Mouse (Mus musculus) retina, embryonic 14.5 days (tissue): Measurements from ENCODE around the gene Dgcr2.
A peak's percentile ranks its signal among the peaks of the same experiment; 100 is the strongest.

Source experiments
- DNase-seq: peaks from one replicate; pipeline ENCODE4 v3.0.0-alpha.2; 2015; ENCODE audit warnings: low spot score

Dgcr2 gene

GRCm38 (mm10) chr16:17911052-17911595 is 12.8 kb upstream of the Dgcr2 start, which contains the start of gene Ess2:
Gene Ess2 (minus strand): TSS chr16:17911348.
- peak; percentile 99 for DNase-seq

DNA sequence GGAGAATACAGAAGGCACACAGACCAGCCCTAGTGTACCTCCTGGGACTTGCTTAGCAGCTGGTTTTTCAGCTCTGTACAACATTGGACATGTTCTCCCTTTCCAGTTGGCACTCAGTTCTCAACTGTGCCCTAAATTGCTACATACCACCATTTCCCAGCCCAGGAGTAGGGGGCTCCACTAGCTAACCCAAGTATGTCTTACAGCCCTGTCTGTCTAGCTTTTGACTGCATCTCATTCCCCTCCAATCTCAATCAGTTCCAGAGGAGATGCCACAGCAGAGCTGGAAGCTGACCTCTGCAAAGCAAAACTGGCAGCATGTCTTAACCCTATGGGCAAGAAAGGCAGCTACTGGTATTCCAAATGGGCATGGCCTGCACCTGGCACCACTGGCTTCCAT is 2.3 kb downstream of the Dgcr2 start:
- no peak for DNase-seq

- no peak for DNase-seq
These were observed 4.4 kb downstream of the Dgcr2 start, which contains the start of gene Tssk1 for GRCm38 (mm10) chr16:17893923-17894322. Gene Tssk1 (plus strand): TSS chr16:17894223.

DNA sequence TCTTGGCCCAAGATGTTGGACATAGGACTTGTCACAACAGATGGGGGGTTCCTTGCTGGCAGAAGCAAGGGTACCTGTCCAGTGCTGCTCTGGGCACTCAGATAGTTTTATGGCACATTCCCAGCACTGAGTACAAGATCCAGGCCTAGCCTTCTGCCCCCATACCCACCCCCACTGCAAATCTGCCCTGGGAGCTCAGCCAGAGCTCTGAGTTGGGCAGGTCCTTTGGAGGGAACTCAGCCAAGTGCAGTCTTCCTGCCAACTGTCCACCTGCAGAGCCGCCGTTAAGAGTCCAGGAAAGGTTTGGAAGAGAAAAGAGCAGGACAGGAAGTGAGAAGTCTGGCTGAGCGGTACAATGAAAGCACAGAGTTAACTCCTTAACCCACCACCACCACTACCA is 5.8 kb downstream of the Dgcr2 start:
- DNase-seq, result no peak

- peak; percentile 100 for DNase-seq
These were observed 6.8 kb downstream of the Dgcr2 start, which contains the start of gene Gm20518 for GRCm38 (mm10) chr16:17891567-17891959. Gene Gm20518 (minus strand): TSS chr16:17891671.

- peak; percentile 55 for DNase-seq
These were observed 7.3 kb downstream of the Dgcr2 start for GRCm38 (mm10) chr16:17890917-17891566.

DNA sequence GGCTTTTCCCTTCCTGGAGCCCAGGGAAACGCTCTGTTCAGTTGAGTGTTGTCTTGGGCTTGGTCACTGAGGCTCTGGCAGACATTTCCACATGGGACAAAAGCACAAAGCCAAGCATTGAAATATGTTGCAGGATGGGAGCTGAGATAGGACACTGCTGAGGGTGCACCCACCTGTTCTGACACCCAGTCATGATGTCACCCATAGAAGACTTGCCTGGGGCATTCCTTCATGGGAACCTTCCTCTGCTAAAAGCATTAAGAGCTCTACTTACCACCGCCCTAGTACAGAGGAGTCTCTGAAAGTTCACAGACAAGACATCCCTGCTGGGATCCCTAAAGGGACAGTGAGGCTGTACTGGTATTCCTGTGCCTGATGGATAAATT is 8.0 kb downstream of the Dgcr2 start:
- DNase-seq, result no peak

DNA sequence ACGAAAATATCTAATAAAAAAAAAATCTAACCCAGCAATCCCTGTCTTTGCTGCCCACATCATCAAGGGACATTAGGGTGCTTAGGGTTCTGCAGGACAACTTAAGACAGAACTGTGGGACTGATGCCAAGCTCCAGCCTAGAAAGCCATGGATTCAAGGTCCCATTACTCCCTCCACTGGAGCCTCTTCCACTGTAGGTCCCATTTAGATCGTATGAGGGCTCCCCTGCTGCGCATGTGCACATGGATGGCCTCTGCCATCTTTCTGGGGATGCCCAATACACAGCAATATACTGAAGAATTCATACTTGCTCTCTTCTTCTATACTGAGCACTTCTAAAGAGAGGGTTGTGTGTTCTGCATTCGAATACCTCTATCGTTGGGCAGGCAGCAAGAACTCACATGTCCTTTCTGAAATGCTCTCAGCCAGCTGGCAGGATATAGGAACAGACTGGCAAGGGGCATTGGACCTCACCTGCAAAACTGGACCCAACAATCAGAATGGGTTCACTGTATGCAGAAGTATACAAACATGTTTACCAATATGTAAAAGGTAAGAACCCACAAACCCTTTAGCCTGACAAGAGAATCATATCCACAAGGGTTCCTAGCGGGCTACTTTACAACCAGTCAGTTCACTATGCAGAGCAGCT is 8.5 kb downstream of the Dgcr2 start:
- DNase-seq, result no peak

DNA sequence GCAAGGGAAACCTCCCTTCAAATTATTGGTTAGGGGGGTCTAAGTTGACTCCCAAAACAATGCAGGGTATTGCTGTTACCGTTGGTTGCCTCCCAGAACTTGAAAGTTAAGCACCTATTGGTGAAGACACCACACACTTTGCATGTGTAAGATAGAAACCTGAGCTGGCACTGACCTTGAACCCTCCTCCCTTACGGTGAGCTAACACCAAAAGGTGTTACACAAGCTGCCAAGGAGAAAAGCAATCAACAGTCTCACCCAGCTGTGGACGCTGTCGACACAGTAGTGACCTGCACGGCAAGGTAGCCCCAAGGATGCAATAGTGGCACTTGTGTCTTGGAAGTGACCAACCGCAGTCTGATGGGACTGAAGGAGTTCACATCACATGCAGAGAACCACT is 14.2 kb downstream of the Dgcr2 start:
- DNase-seq, result no peak

- DNase-seq, result no peak
These were observed 16.2 kb downstream of the Dgcr2 start for GRCm38 (mm10) chr16:17882196-17882595.

- no peak for DNase-seq
These were observed 18.8 kb downstream of the Dgcr2 start for GRCm38 (mm10) chr16:17879571-17879970.

DNA sequence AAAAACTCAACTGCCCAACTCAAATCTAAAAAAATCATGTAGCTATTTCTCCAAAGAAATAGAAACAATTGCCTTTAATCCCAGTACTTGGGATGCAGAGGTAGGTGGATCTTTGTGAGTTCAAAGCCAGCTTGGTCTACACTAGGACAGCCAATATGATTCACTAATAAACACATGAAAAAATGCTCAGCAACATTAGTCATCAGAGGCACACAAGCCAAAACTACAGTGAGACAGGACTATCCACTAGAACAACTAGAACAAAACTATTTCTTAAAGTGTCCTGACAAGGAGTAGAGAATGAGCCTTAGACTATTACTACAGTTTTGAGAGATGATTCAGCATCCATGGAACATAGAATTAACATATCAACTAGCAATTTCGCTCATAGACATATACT is 22.3 kb downstream of the Dgcr2 start:
- no peak for DNase-seq

GRCm38 (mm10) chr16:17875174-17875573 is 23.2 kb downstream of the Dgcr2 start:
- no peak for DNase-seq

DNA sequence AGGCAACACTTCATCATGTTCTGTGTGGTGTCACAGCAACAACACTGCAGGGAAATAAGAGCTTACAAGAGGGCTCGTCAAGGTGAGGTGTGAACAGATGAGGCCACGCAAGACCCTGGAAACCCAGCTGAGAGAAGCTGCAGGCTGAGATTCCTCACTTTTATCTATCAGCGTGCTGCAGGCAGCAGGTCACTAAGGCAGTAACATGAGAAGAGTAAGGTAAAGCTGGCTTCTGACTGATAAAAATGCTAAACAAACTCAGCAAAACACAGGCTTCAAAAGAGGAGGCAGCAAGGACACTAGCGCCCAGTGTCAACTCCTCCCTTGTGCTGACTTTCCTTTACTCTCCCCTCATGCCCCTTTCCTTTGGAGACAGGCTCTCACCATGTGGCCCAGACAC is 25.4 kb downstream of the Dgcr2 start:
- DNase-seq, result no peak

- DNase-seq, result no peak
These were observed 27.1 kb downstream of the Dgcr2 start for GRCm38 (mm10) chr16:17871248-17871647.

GRCm38 (mm10) chr16:17865770-17866169 is 32.6 kb downstream of the Dgcr2 start:
- no peak for DNase-seq

DNA sequence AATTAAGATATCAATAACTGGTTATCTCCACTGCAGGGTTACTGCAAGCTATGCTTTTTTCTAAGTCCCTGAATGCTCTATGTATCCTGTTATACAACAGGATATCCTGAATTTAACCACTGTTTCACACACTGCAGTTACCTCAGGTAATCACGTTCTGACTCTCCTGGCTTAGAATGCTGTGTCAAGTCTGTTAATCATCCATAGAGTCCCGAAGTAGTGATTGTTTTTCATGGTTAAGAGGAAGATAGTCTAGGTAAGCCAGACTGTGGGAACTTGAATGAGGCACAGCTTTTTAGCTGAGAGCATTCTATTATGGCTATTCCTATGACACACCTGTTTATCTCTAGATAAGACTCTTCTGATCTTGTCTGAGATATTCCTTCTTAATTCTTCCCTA is 33.1 kb downstream of the Dgcr2 start:
- no peak for DNase-seq

DNA sequence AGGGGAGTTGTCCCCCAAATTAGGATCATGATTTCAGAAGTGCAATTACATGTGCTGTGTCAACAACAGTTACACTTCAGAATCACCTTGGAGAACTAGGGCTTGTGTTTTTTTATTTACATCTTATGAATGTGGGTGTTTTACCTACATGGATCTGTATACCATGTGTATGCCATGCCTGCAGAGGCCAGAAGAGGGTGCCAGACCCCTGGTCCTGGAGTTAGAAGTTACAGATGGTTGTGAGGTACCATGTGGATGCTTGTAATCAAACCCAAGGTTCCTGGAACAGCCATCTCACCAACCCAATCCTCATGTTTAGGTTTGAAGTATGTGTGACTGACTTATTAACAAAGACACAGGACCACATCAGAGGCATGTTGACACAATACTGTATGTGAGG is 39.8 kb downstream of the Dgcr2 start:
- peak; percentile 55 for DNase-seq

DNA sequence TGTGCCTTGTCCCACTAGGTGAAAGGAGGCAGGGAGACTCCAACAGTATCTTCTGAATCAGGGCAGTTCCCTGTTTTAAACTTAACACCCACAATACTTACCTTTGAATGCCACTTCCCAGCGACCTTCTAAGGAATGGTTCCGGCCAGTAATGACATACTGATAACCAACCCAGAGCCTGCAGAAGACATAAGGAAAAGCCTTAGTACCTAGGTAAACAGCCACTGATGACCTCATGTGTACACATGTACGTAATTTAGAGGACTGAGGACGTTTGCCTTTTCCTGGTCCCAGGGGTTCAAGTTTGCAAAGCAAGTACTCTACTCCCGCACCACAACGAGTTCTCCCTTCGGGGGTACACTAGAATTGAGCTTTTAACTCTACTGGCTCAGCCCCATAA is 41.2 kb downstream of the Dgcr2 start:
- no peak for DNase-seq

DNA sequence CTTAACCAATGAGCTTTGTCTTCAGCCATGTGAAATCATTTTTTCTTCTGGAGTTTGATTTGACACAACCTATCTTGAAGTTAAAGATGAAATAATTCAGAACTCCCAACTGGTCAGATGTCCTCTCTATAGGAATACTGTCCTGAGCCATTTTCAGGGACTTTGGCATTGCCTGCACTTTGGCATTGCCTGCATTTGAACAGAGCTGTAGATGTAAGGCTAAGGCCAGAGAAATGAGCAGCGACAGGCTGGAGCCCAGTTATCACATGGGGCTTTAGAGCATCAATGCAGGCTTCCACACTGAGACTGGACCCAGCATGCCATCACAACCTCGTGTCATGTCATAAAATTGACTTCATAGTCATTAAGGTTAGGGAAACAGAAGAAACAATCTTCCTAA is 45.1 kb downstream of the Dgcr2 start:
- DNase-seq, result no peak

DNA sequence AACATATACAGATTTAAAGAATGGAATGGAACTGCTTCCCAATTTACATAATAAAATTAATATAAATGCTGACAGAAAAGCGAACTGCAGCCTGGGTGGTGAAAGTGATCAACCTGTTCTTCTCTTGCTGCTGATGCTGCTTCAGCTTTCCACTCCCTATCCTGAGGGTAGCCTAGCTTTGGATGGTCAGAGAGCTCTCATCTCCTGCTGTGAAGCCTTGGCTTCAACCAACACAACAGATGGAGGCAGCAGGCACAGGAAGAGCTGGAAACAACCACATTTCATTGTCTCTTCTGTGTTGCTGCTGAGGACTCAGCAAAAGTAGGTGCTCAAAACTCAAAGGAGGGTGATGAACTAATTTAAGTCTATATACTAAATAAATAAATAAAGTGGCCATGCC is 46.5 kb downstream of the Dgcr2 start:
- DNase-seq, result no peak

GRCm38 (mm10) chr16:17851331-17851730 is 47.0 kb downstream of the Dgcr2 start:
- no peak for DNase-seq

DNA sequence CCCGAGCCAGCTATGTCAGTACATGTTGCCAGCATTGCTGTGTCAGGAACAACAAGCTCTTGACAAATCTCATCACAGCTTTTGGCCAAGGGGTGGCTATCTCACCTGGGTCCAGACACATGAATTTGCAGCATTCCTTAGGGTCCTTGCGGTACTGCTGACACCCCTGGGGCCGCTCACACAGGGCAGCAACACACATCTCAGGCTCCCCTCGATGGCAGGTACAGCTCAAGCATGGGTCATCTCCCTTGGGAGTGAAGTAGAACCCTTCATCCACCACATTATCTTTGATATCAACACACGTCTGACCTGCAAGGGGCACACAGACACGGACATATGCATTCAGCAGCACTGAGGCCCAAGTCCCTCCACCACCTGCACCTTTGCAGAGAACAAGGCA is 48.9 kb downstream of the Dgcr2 start:
- DNase-seq, result no peak

DNA sequence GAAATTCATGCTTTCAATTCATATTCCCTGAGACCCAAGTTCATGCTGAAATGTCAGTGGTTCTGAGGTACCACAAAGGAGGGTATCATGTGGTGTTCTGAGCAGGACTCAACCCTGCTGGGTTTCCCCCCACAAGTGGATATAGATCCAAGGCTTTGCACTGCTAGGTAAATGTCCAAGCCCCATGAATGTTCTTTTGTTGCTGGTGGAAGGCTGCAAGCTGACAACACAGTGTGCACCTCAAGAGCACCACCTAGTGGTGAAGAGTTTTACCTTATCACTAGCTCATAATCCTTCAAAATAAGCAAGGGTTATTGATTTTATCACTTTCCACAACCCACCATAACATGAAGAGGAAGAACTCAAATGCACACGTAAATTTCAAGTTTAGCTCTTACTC is 49.4 kb downstream of the Dgcr2 start:
- DNase-seq, result peak; percentile 93
